Mouse (Mus musculus): ENCODE measurements around the gene 1810037I17Rik. TPM values are rescaled to one million over a fixed set of nuclear protein-coding genes. Genes with fewer than 3 reads are reported as not detected.
A peak's percentile ranks its signal among the peaks of the same experiment; 100 is the strongest.

Gene 1810037I17Rik
- polyA plus RNA-seq, 1 experiment from 2014 or later, result 95.6 TPM

- H3K4me2 ChIP-seq (ENCODE audit: low read depth, low read length, severe bottlenecking), result no peak overlapping the region
- no peak overlapping the region for H3K4me3 ChIP-seq (ENCODE audit: low read depth, low read length)
- H3K9ac ChIP-seq (ENCODE audit: low read length), result no peak overlapping the region
- H3K9me3 ChIP-seq (ENCODE audit: control insufficient read depth, low read length), result no peaks in the 10 kb centered on the region
- H3K4me1 ChIP-seq (replicated peaks; ENCODE audit: control insufficient read depth, insufficient read depth, low read length), result no peaks in the 10 kb centered on the region
- no peak for ATAC-seq (replicated peaks; ENCODE audit: low FRiP score)
- 86% methylated on average over 5 of the region's 5 CpGs for WGBS
- no peaks in the 10 kb centered on the region for H3K27me3 ChIP-seq (ENCODE audit: control insufficient read depth, insufficient read depth, low read length)
- DNase-seq (ENCODE audit: low spot score), result no peak
- no peaks in the 10 kb centered on the region for H3K36me3 ChIP-seq (ENCODE audit: control insufficient read depth, insufficient read depth, low read length)
- H3K27ac ChIP-seq (ENCODE audit: low read depth, low read length), result no peak overlapping the region
Observed at GRCm38 (mm10) chr3:122964301-122964700, 40.3 kb downstream of the 1810037I17Rik start.

GRCm38 (mm10) chr3:122968391-122968790, 44.4 kb downstream of the 1810037I17Rik start:
- no peak overlapping the region for H3K4me3 ChIP-seq (ENCODE audit: low read depth, low read length)
- H3K9ac ChIP-seq (ENCODE audit: low read length), result no peak overlapping the region
- H3K4me1 ChIP-seq (replicated peaks; ENCODE audit: control insufficient read depth, insufficient read depth, low read length), result no peaks in the 10 kb centered on the region
- DNase-seq (ENCODE audit: low spot score) (no peak), ATAC-seq (replicated peaks; ENCODE audit: low FRiP score) (no peak)
- H3K27ac ChIP-seq (ENCODE audit: low read depth, low read length), result no peak overlapping the region
- H3K36me3 ChIP-seq (ENCODE audit: control insufficient read depth, insufficient read depth, low read length), result no peaks in the 10 kb centered on the region
- no peak overlapping the region for H3K4me2 ChIP-seq (ENCODE audit: low read depth, low read length, severe bottlenecking)
- no peaks in the 10 kb centered on the region for H3K9me3 ChIP-seq (ENCODE audit: control insufficient read depth, low read length)
- no peaks in the 10 kb centered on the region for H3K27me3 ChIP-seq (ENCODE audit: control insufficient read depth, insufficient read depth, low read length)
- 94% methylated on average over 9 of the region's 9 CpGs for WGBS

- Histone ChIP-seq H3K36me3 (ENCODE audit: control insufficient read depth, insufficient read depth, low read length) (no peaks in the 10 kb centered on the region), H3K4me2 (ENCODE audit: low read depth, low read length, severe bottlenecking) (no peak overlapping the region), H3K9me3 (ENCODE audit: control insufficient read depth, low read length) (no peaks in the 10 kb centered on the region), H3K9ac (ENCODE audit: low read length) (no peak overlapping the region), H3K4me1 (replicated peaks; ENCODE audit: control insufficient read depth, insufficient read depth, low read length) (no peaks in the 10 kb centered on the region), H3K27ac (ENCODE audit: low read depth, low read length) (no peak overlapping the region), H3K27me3 (ENCODE audit: control insufficient read depth, insufficient read depth, low read length) (no peaks in the 10 kb centered on the region), H3K4me3 (ENCODE audit: low read depth, low read length) (no peak overlapping the region)
- DNase-seq (ENCODE audit: low spot score) (no peak), ATAC-seq (replicated peaks; ENCODE audit: low FRiP score) (no peak)
- 60% methylated on average over 3 of the region's 3 CpGs for WGBS
Observed at GRCm38 (mm10) chr3:122972126-122972822, 48.3 kb downstream of the 1810037I17Rik start.

GRCm38 (mm10) chr3:122974833-122975232, 50.8 kb downstream of the 1810037I17Rik start:
- no peak overlapping the region for H3K4me3 ChIP-seq (ENCODE audit: low read depth, low read length)
- ATAC-seq (replicated peaks; ENCODE audit: low FRiP score) (peak; percentile 76), DNase-seq (ENCODE audit: low spot score) (no peak)
- H3K36me3 ChIP-seq (ENCODE audit: control insufficient read depth, insufficient read depth, low read length), result no peaks in the 10 kb centered on the region
- no peaks in the 10 kb centered on the region for H3K4me1 ChIP-seq (replicated peaks; ENCODE audit: control insufficient read depth, insufficient read depth, low read length)
- 56% methylated on average over 3 of the region's 3 CpGs for WGBS
- H3K9ac ChIP-seq (ENCODE audit: low read length), result no peak overlapping the region
- no peaks in the 10 kb centered on the region for H3K27me3 ChIP-seq (ENCODE audit: control insufficient read depth, insufficient read depth, low read length)
- H3K9me3 ChIP-seq (ENCODE audit: control insufficient read depth, low read length), result no peaks in the 10 kb centered on the region
- no peak overlapping the region for H3K27ac ChIP-seq (ENCODE audit: low read depth, low read length)
- no peak overlapping the region for H3K4me2 ChIP-seq (ENCODE audit: low read depth, low read length, severe bottlenecking)

DNA sequence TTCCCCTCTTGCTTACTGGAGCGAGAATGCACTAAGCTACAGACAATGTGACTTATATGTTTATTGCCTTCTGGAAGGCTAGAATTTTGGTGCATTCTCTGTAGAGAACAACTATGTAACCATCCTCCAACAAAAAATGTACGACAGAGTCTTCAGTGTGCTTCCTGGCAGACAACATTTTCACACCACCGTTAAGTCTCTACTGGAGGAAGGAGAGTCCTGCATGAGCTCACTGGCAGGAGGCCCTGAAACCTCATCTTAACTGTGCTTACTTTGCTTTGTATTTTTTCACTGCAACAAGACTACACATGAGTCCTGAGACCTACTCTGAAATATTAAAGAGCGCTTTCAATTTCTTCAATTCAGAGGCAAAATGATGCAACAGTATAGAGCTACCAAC, 51.4 kb downstream of the 1810037I17Rik start:
- 89% methylated on average over 4 of the region's 4 CpGs for WGBS
- Histone ChIP-seq H3K4me1 (replicated peaks; ENCODE audit: control insufficient read depth, insufficient read depth, low read length) (no peaks in the 10 kb centered on the region), H3K9me3 (ENCODE audit: control insufficient read depth, low read length) (no peaks in the 10 kb centered on the region), H3K9ac (ENCODE audit: low read length) (no peak overlapping the region), H3K4me3 (ENCODE audit: low read depth, low read length) (no peak overlapping the region), H3K36me3 (ENCODE audit: control insufficient read depth, insufficient read depth, low read length) (no peaks in the 10 kb centered on the region), H3K27me3 (ENCODE audit: control insufficient read depth, insufficient read depth, low read length) (no peaks in the 10 kb centered on the region), H3K4me2 (ENCODE audit: low read depth, low read length, severe bottlenecking) (no peak overlapping the region), H3K27ac (ENCODE audit: low read depth, low read length) (no peak overlapping the region)
- no peak for DNase-seq (ENCODE audit: low spot score)
- ATAC-seq (replicated peaks; ENCODE audit: low FRiP score), result no peak

Other genes with a start within 250 kb of the 1810037I17Rik start
- 5.3 and 5.5 TPM in 2 replicates for gene Pde5a, start 195.3 kb upstream of the 1810037I17Rik start, polyA plus RNA-seq (2014; fragmentation: Nextera tagmentation; extraction: Ambion mirVana)
- not detected in 2 replicates for gene Fabp2, start 29.1 kb upstream of the 1810037I17Rik start, polyA plus RNA-seq (2014; fragmentation: Nextera tagmentation; extraction: Ambion mirVana)
- not detected in 2 replicates for gene Gm10959, start 4.8 kb upstream of the 1810037I17Rik start, polyA plus RNA-seq (2014; fragmentation: Nextera tagmentation; extraction: Ambion mirVana)
- gene Usp53, start 60.3 kb downstream of the 1810037I17Rik start, polyA plus RNA-seq (2014; fragmentation: Nextera tagmentation; extraction: Ambion mirVana), result 4.8 and 6.0 TPM in 2 replicates
- gene Myoz2, start 110.8 kb downstream of the 1810037I17Rik start, polyA plus RNA-seq (2014; fragmentation: Nextera tagmentation; extraction: Ambion mirVana), result not detected in 2 replicates

Measured in forebrain, embryonic 11.5 days (tissue).